Mouse (Mus musculus): ENCODE measurements around the gene Tango2. TPM values are rescaled to one million over a fixed set of nuclear protein-coding genes. Genes with fewer than 3 reads are reported as not detected.
"Not testable (repeated sequence)": the region's sequence is repeated elsewhere in the genome, so short reads cannot be mapped to it uniquely, and the experiment has no call there.

Tango2 gene
- polyA plus RNA-seq, 1 experiment from 2014 or later: 29.1 TPM

GRCm38 (mm10) chr16:18328524-18328923 lies 19.4 kb downstream of the Tango2 start:
- no peak for DNase-seq (ENCODE audit: low spot score)
- H3K9me3 ChIP-seq: no peaks in the 10 kb centered on the region
- WGBS: 97% methylated on average over 1 of the region's 1 CpGs
- H3K36me3 ChIP-seq (replicated peaks): 0 out of 2 replicates have a peak, but pooled peaks cover 5% of the 10 kb centered on the region
- no peaks in the 10 kb centered on the region for H3K4me1 ChIP-seq
- H3K27ac ChIP-seq (replicated peaks): no peak overlapping the region
- H3K27me3 ChIP-seq (replicated peaks; ENCODE audit: low read depth, poor library complexity, severe bottlenecking): no peaks in the 10 kb centered on the region
- H3K4me3 ChIP-seq: no peak overlapping the region

GRCm38 (mm10) chr16:18327936-18328335 lies 20.0 kb downstream of the Tango2 start:
- no peak overlapping the region for H3K27ac ChIP-seq (replicated peaks)
- DNase-seq (ENCODE audit: low spot score): no peak
- 0 out of 2 replicates have a peak, but pooled peaks cover 5% of the 10 kb centered on the region for H3K36me3 ChIP-seq (replicated peaks)
- H3K9me3 ChIP-seq: no peaks in the 10 kb centered on the region
- no peaks in the 10 kb centered on the region for H3K27me3 ChIP-seq (replicated peaks; ENCODE audit: low read depth, poor library complexity, severe bottlenecking)
- 92% methylated on average over 9 of the region's 9 CpGs for WGBS
- H3K4me1 ChIP-seq: no peaks in the 10 kb centered on the region
- no peak overlapping the region for H3K4me3 ChIP-seq

GRCm38 (mm10) chr16:18325741-18326140 lies 22.2 kb downstream of the Tango2 start:
- Histone ChIP-seq H3K36me3 (replicated peaks) (peaks cover 11% of the 10 kb centered on the region; the same call in 1 of the 2 replicates), H3K9me3 (no peaks in the 10 kb centered on the region), H3K27me3 (replicated peaks; ENCODE audit: low read depth, poor library complexity, severe bottlenecking) (no peaks in the 10 kb centered on the region), H3K27ac (replicated peaks) (no peak overlapping the region), H3K4me1 (no peaks in the 10 kb centered on the region), H3K4me3 (no peak overlapping the region)
- DNase-seq (ENCODE audit: low spot score): no peak
- 79% methylated on average over 4 of the region's 4 CpGs for WGBS

- WGBS: 83% methylated on average over 6 of the region's 6 CpGs
- Histone ChIP-seq H3K27ac (replicated peaks) (no peak overlapping the region), H3K36me3 (replicated peaks) (peaks cover 11% of the 10 kb centered on the region; the same call in 1 of the 2 replicates), H3K27me3 (replicated peaks; ENCODE audit: low read depth, poor library complexity, severe bottlenecking) (no peaks in the 10 kb centered on the region), H3K4me1 (no peaks in the 10 kb centered on the region), H3K4me3 (no peak overlapping the region), H3K9me3 (no peaks in the 10 kb centered on the region)
- DNase-seq (ENCODE audit: low spot score): no peak
These were observed 23.9 kb downstream of the Tango2 start for GRCm38 (mm10) chr16:18324031-18324430.

GRCm38 (mm10) chr16:18323460-18323859 lies 24.4 kb downstream of the Tango2 start:
- H3K4me3 ChIP-seq: no peak overlapping the region
- DNase-seq (ENCODE audit: low spot score): no peak
- WGBS: 87% methylated on average over 2 of the region's 2 CpGs

GRCm38 (mm10) chr16:18321443-18321842 lies 26.5 kb downstream of the Tango2 start:
- no peak for DNase-seq (ENCODE audit: low spot score)
- 88% methylated on average over 2 of the region's 2 CpGs for WGBS
- no peaks in the 10 kb centered on the region for H3K9me3 ChIP-seq
- H3K27ac ChIP-seq (replicated peaks): no peak overlapping the region
- H3K36me3 ChIP-seq (replicated peaks): peaks cover 11% of the 10 kb centered on the region; the same call in 1 of the 2 replicates
- no peaks in the 10 kb centered on the region for H3K4me1 ChIP-seq
- no peak overlapping the region for H3K4me3 ChIP-seq
- H3K27me3 ChIP-seq (replicated peaks; ENCODE audit: low read depth, poor library complexity, severe bottlenecking): no peaks in the 10 kb centered on the region

More at GRCm38 (mm10) chr16:18323460-18323859, 24.4 kb downstream of the Tango2 start:
- Histone ChIP-seq H3K9me3 (no peaks in the 10 kb centered on the region), H3K27ac (replicated peaks) (no peak overlapping the region), H3K36me3 (replicated peaks) (peaks cover 11% of the 10 kb centered on the region; the same call in 1 of the 2 replicates), H3K27me3 (replicated peaks; ENCODE audit: low read depth, poor library complexity, severe bottlenecking) (no peaks in the 10 kb centered on the region), H3K4me1 (no peaks in the 10 kb centered on the region)

- H3K36me3 ChIP-seq (replicated peaks): peaks cover 8% of the 10 kb centered on the region; the same call in 1 of the 2 replicates
- H3K4me1 ChIP-seq: no peaks in the 10 kb centered on the region
- H3K9me3 ChIP-seq: no peaks in the 10 kb centered on the region
- no peak overlapping the region for H3K4me3 ChIP-seq
- no peak overlapping the region for H3K27ac ChIP-seq (replicated peaks)
- WGBS: 85% methylated on average over 3 of the region's 3 CpGs
- H3K27me3 ChIP-seq (replicated peaks; ENCODE audit: low read depth, poor library complexity, severe bottlenecking): no peaks in the 10 kb centered on the region
- no peak for DNase-seq (ENCODE audit: low spot score)
These were observed 28.9 kb downstream of the Tango2 start for GRCm38 (mm10) chr16:18318992-18319391.

- Histone ChIP-seq H3K36me3 (replicated peaks) (peaks cover 19% of the 10 kb centered on the region), H3K27ac (replicated peaks) (no peak overlapping the region), H3K4me3 (no peak overlapping the region), H3K9me3 (no peaks in the 10 kb centered on the region), H3K27me3 (replicated peaks; ENCODE audit: low read depth, poor library complexity, severe bottlenecking) (no peaks in the 10 kb centered on the region), H3K4me1 (no peaks in the 10 kb centered on the region)
- 89% methylated on average over 1 of the region's 1 CpGs for WGBS
- DNase-seq (ENCODE audit: low spot score): no peak
These were observed 39.7 kb downstream of the Tango2 start for GRCm38 (mm10) chr16:18308159-18308558.

GRCm38 (mm10) chr16:18289614-18290013 lies 58.3 kb downstream of the Tango2 start:
- H3K9me3 ChIP-seq; DNase-seq (ENCODE audit: low spot score); H3K27me3 ChIP-seq (replicated peaks; ENCODE audit: low read depth, poor library complexity, severe bottlenecking): not testable (repeated sequence)
- H3K4me1 ChIP-seq: peaks cover 32% of the 10 kb centered on the region
- peaks cover 34% of the 10 kb centered on the region for H3K36me3 ChIP-seq (replicated peaks)
- WGBS: 5% methylated on average over 10 of the region's 10 CpGs
- H3K4me3 ChIP-seq: peak overlapping the region; percentile 95
- H3K27ac ChIP-seq (replicated peaks): peak overlapping the region; percentile 98

- peak within 1 kb of the TSS; percentile 95 for H3K4me3 ChIP-seq
- under 1% methylated on average over 71 of the region's 71 CpGs for WGBS
- no peaks in the 10 kb centered on the region for H3K27me3 ChIP-seq (replicated peaks; ENCODE audit: low read depth, poor library complexity, severe bottlenecking)
- H3K4me1 ChIP-seq: peaks cover 32% of the 10 kb centered on the region
- peak within 1 kb of the TSS; percentile 98 for H3K27ac ChIP-seq (replicated peaks)
- peak; percentile 99 for DNase-seq (ENCODE audit: low spot score)
- H3K9me3 ChIP-seq: no peaks in the 10 kb centered on the region
- H3K36me3 ChIP-seq (replicated peaks): peaks cover 39% of the 10 kb centered on the region
These were observed 58.8 kb downstream of the Tango2 start, which contains the start of gene Dgcr8 for GRCm38 (mm10) chr16:18289067-18289588. Gene Dgcr8, minus strand, starts transcription at chr16:18289246.

- Histone ChIP-seq H3K4me1 (peaks cover 32% of the 10 kb centered on the region), H3K9me3 (no peaks in the 10 kb centered on the region), H3K27me3 (replicated peaks; ENCODE audit: low read depth, poor library complexity, severe bottlenecking) (no peaks in the 10 kb centered on the region), H3K27ac (replicated peaks) (peak overlapping the region; percentile 98), H3K4me3 (peak overlapping the region; percentile 95), H3K36me3 (replicated peaks) (peaks cover 44% of the 10 kb centered on the region)
- under 1% methylated on average over 30 of the region's 31 CpGs for WGBS
- no peak for DNase-seq (ENCODE audit: low spot score)
These were observed 59.3 kb downstream of the Tango2 start for GRCm38 (mm10) chr16:18288581-18289061.

GRCm38 (mm10) chr16:18288166-18288565 lies 59.7 kb downstream of the Tango2 start:
- H3K27ac ChIP-seq (replicated peaks): peak overlapping the region; percentile 98
- H3K4me3 ChIP-seq: peak overlapping the region; percentile 95
- H3K9me3 ChIP-seq: no peaks in the 10 kb centered on the region
- DNase-seq (ENCODE audit: low spot score): peak; percentile 46
- peaks cover 49% of the 10 kb centered on the region for H3K36me3 ChIP-seq (replicated peaks)
- peaks cover 32% of the 10 kb centered on the region for H3K4me1 ChIP-seq
- WGBS: 6% methylated on average over 4 of the region's 4 CpGs
- H3K27me3 ChIP-seq (replicated peaks; ENCODE audit: low read depth, poor library complexity, severe bottlenecking): no peaks in the 10 kb centered on the region

GRCm38 (mm10) chr16:18275166-18275565 lies 72.7 kb downstream of the Tango2 start:
- H3K4me3 ChIP-seq: no peak overlapping the region
- no peak for DNase-seq (ENCODE audit: low spot score)
- H3K27ac ChIP-seq (replicated peaks): no peak overlapping the region
- H3K4me1 ChIP-seq: no peaks in the 10 kb centered on the region
- 85% methylated on average over 2 of the region's 2 CpGs for WGBS
- H3K27me3 ChIP-seq (replicated peaks; ENCODE audit: low read depth, poor library complexity, severe bottlenecking): no peaks in the 10 kb centered on the region
- no peaks in the 10 kb centered on the region for H3K9me3 ChIP-seq
- peaks cover 99% of the 10 kb centered on the region for H3K36me3 ChIP-seq (replicated peaks)
